Comparison of ENCODE assay signal across 8 mouse cellular contexts in genomic region chr10:31609066-31609961, GRCm38 (mm10). TPM values are rescaled to one million over a fixed set of nuclear protein-coding genes. Genes with fewer than 3 reads are reported as not detected.
DNase-seq lines count a peak whose midpoint lies in the region; ATAC-seq and TF ChIP-seq lines count a peak whose summit lies in the region.

TSS of gene Rnf217 (minus strand) at chr10:31609184.

- H3K27me3 ChIP-seq in erythroblast, embryonic 14.5 days (ENCODE audit: control insufficient read depth), result peaks cover 41% of the 10 kb centered on the region
- H3K27me3 ChIP-seq in embryonic facial prominence, embryonic 13.5 days, result peaks cover 6% of the 10 kb centered on the region; the same call in 1 of the 2 replicates
- H3K27me3 ChIP-seq in limb, embryonic 13.5 days, result no peaks in the 10 kb centered on the region
- H3K27me3 ChIP-seq in midbrain, embryonic 12.5 days, result peaks cover 5% of the 10 kb centered on the region; the same call in 1 of the 2 replicates
- no peaks in the 10 kb centered on the region for H3K27me3 ChIP-seq in small intestine, adult 2 months (ENCODE audit: control insufficient read depth, insufficient read depth, low read length)

- peak within 1 kb of the TSS; percentile 80 for H3K4me2 ChIP-seq in embryonic facial prominence, embryonic 13.5 days
- peak within 1 kb of the TSS; percentile 86 for H3K4me2 ChIP-seq in limb, embryonic 13.5 days (replicated peaks)
- H3K4me2 ChIP-seq in midbrain, embryonic 12.5 days (replicated peaks), result peak within 1 kb of the TSS; percentile 82

- no peak for TF ChIP-seq CTCF in small intestine, adult 2 months (IDR thresholded peaks at IDR 0.05; ENCODE audit: extremely low read depth, insufficient read length, insufficient replicate concordance, low read depth, low read length)

- H3K27ac ChIP-seq in embryonic facial prominence, embryonic 13.5 days, result peak within 1 kb of the TSS; percentile 80
- H3K27ac ChIP-seq in limb, embryonic 13.5 days, result peak within 1 kb of the TSS; percentile 73
- peak within 1 kb of the TSS; percentile 79 for H3K27ac ChIP-seq in midbrain, embryonic 12.5 days (replicated peaks)
- H3K27ac ChIP-seq in small intestine, adult 2 months (ENCODE audit: insufficient read depth, low read depth, low read length), result no peak within 1 kb of the TSS; the same call in 1 of the 2 replicates

- peak within 1 kb of the TSS; percentile 51 for H3K4me3 ChIP-seq in erythroblast, embryonic 14.5 days (replicated peaks)
- peak within 1 kb of the TSS; percentile 91 for H3K4me3 ChIP-seq in embryonic facial prominence, embryonic 13.5 days
- H3K4me3 ChIP-seq in limb, embryonic 13.5 days, result peak within 1 kb of the TSS; percentile 86
- peak within 1 kb of the TSS; percentile 89 for H3K4me3 ChIP-seq in midbrain, embryonic 12.5 days
- H3K4me3 ChIP-seq in small intestine, adult 2 months (ENCODE audit: low read depth, low read length), result peak within 1 kb of the TSS; percentile 78

- no peaks in the 10 kb centered on the region; the same call in 1 of the 2 replicates for H3K9me3 ChIP-seq in erythroblast, embryonic 14.5 days (ENCODE audit: control insufficient read depth, low read length)
- no peaks in the 10 kb centered on the region for H3K9me3 ChIP-seq in embryonic facial prominence, embryonic 13.5 days
- no peaks in the 10 kb centered on the region for H3K9me3 ChIP-seq in limb, embryonic 13.5 days
- H3K9me3 ChIP-seq in midbrain, embryonic 12.5 days, result no peaks in the 10 kb centered on the region

- ATAC-seq in erythroblast, adult 5-6 weeks (replicated peaks; ENCODE audit: low FRiP score, poor library complexity, severe bottlenecking), result no peak
- ATAC-seq in embryonic facial prominence, embryonic 13.5 days (ENCODE audit: insufficient number of reproducible peaks, insufficient read depth, low FRiP score, low TSS enrichment, low read depth), result peak; percentile 77
- ATAC-seq in limb, embryonic 13.5 days (ENCODE audit: low FRiP score, low read depth), result peak; percentile 83
- peak; percentile 83 for ATAC-seq in midbrain, embryonic 12.5 days (ENCODE audit: low FRiP score, low read depth)

- H3K36me3 ChIP-seq in erythroblast, embryonic 14.5 days (ENCODE audit: control insufficient read depth), result no peaks in the 10 kb centered on the region
- H3K36me3 ChIP-seq in embryonic facial prominence, embryonic 13.5 days, result no peaks in the 10 kb centered on the region
- H3K36me3 ChIP-seq in limb, embryonic 13.5 days, result no peaks in the 10 kb centered on the region
- H3K36me3 ChIP-seq in midbrain, embryonic 12.5 days, result no peaks in the 10 kb centered on the region
- no peaks in the 10 kb centered on the region for H3K36me3 ChIP-seq in small intestine, adult 2 months (ENCODE audit: control insufficient read depth, insufficient read depth, low read length)

- no peaks in the 10 kb centered on the region for H3K4me1 ChIP-seq in erythroblast, embryonic 14.5 days (ENCODE audit: control insufficient read depth)
- peaks cover 26% of the 10 kb centered on the region for H3K4me1 ChIP-seq in embryonic facial prominence, embryonic 13.5 days
- peaks cover 33% of the 10 kb centered on the region for H3K4me1 ChIP-seq in limb, embryonic 13.5 days
- peaks cover 28% of the 10 kb centered on the region for H3K4me1 ChIP-seq in midbrain, embryonic 12.5 days
- peaks cover 3% of the 10 kb centered on the region for H3K4me1 ChIP-seq in small intestine, adult 2 months (ENCODE audit: control insufficient read depth, insufficient read depth, insufficient read length, low read length)

- under 1% methylated on average over 88 of the region's 106 CpGs for WGBS in embryonic facial prominence, embryonic 13.5 days
- under 1% methylated on average over 66 of the region's 106 CpGs for WGBS in limb, embryonic 13.5 days
- WGBS in midbrain, embryonic 12.5 days, result under 1% methylated on average over 82 of the region's 106 CpGs
- WGBS in small intestine, adult 2 months, result under 1% methylated on average over 97 of the region's 106 CpGs

- DNase-seq in heart, adult 9 months (ENCODE audit: low spot score in 2 of 2), result peak; percentile 50 to 54
- DNase-seq in kidney, adult 9 months, result peak; percentile 41

- TF ChIP-seq POLR2A in small intestine, adult 2 months (IDR thresholded peaks at IDR 0.05; ENCODE audit: low read depth, low read length), result no peak; the same call in 1 of the 2 replicates

- peak within 1 kb of the TSS; percentile 98 for H3K9ac ChIP-seq in embryonic facial prominence, embryonic 13.5 days
- peak within 1 kb of the TSS; percentile 96 for H3K9ac ChIP-seq in limb, embryonic 13.5 days
- peak within 1 kb of the TSS; percentile 96 for H3K9ac ChIP-seq in midbrain, embryonic 12.5 days (replicated peaks)

RNA-seq across cellular contexts. Expression of gene Rnf217, which starts in this region (rescaled TPM):
- not detected in 2 replicates for polyA plus RNA-seq in erythroblast, embryonic 14.5 days (2012)
- total RNA-seq in erythroblast, adult 5-6 weeks (2015; ENCODE audit: low replicate concordance), result under 0.01 and 0.63 TPM in 2 replicates
- total RNA-seq in erythroblast, adult 5-6 weeks (2017; ENCODE audit: low replicate concordance), result 0.42 TPM in 1 of 2 replicates, not detected in the other
- polyA plus RNA-seq in embryonic facial prominence, embryonic 13.5 days (2015; fragmentation: Nextera tagmentation; extraction: Ambion mirVana), result 2.0 and 2.1 TPM in 2 replicates
- 1.6 and 1.8 TPM in 2 replicates for polyA plus RNA-seq in limb, embryonic 13.5 days (2015; fragmentation: Nextera tagmentation; extraction: Ambion mirVana)
- 1.5 and 1.6 TPM in 2 replicates for polyA plus RNA-seq in midbrain, embryonic 12.5 days (2016; fragmentation: Nextera tagmentation; extraction: Ambion mirVana)
- 0.66 and 0.74 TPM in 2 replicates for polyA plus RNA-seq in small intestine, adult 2 months (2012; rRNA removed)
